In genomic region chr19:45544152-45544924, GRCm38 (mm10) we compare ENCODE assay signal across 8 mouse cellular contexts. TPM values are rescaled to one million over a fixed set of nuclear protein-coding genes. Genes with fewer than 3 reads are reported as not detected.
DNase-seq lines count a peak whose midpoint lies in the region; ATAC-seq and TF ChIP-seq lines count a peak whose summit lies in the region.

No protein-coding gene starts in this region.

- DNase-seq in heart, adult 11 months = peak; percentile 94
- no peak for DNase-seq in heart, adult 9 months (ENCODE audit: low spot score in 2 of 2)
- DNase-seq in MEL (ENCODE audit: low read depth, low spot score) = peak; percentile 88
- DNase-seq in limb, embryonic 11.5 days (ENCODE audit: low spot score) = peak; percentile 38
- no peak for DNase-seq in left cerebral cortex, adult 8-10 months (ENCODE audit: low spot score in 2 of 2)

- no peaks in the 10 kb centered on the region for H3K9me3 ChIP-seq in MEL (replicated peaks; ENCODE audit: insufficient read depth, low read length)
- no peaks in the 10 kb centered on the region for H3K9me3 ChIP-seq in forebrain, embryonic 13.5 days (replicated peaks)
- H3K9me3 ChIP-seq in limb, embryonic 11.5 days (ENCODE audit: control insufficient read depth, low read length) = no peaks in the 10 kb centered on the region
- no peaks in the 10 kb centered on the region for H3K9me3 ChIP-seq in midbrain, embryonic 16.5 days (replicated peaks; ENCODE audit: control insufficient read depth, low read length, poor library complexity, severe bottlenecking)

- no peak for TF ChIP-seq EP300 in MEL (IDR thresholded peaks at IDR 0.05; ENCODE audit: low read depth in 1 of 2, low read length in 2 of 2)

- no peaks in the 10 kb centered on the region for H3K27me3 ChIP-seq in MEL (ENCODE audit: control insufficient read depth in 1 of 2, insufficient read depth in 2 of 2, low read length in 2 of 2)
- peaks cover 71% of the 10 kb centered on the region for H3K27me3 ChIP-seq in forebrain, embryonic 13.5 days
- H3K27me3 ChIP-seq in limb, embryonic 11.5 days (ENCODE audit: control insufficient read depth, insufficient read depth, low read length) = peaks cover 41% of the 10 kb centered on the region
- H3K27me3 ChIP-seq in midbrain, embryonic 16.5 days (ENCODE audit: control insufficient read depth, insufficient read depth, low read depth, low read length) = peaks cover 34% of the 10 kb centered on the region

- WGBS in forebrain, embryonic 13.5 days = 1% methylated on average over 17 of the region's 26 CpGs
- WGBS in limb, embryonic 11.5 days = under 1% methylated on average over 21 of the region's 26 CpGs
- 1% methylated on average over 21 of the region's 26 CpGs for WGBS in midbrain, embryonic 16.5 days

- H3K36me3 ChIP-seq in MEL (ENCODE audit: control insufficient read depth in 1 of 2, insufficient read depth in 2 of 2, low read length in 2 of 2) = peaks cover 0 to 8% of the 10 kb centered on the region in 2 experiments; a peak in 2 of 4 replicates
- H3K36me3 ChIP-seq in forebrain, embryonic 13.5 days (ENCODE audit: poor library complexity, severe bottlenecking) = no peaks in the 10 kb centered on the region
- H3K36me3 ChIP-seq in limb, embryonic 11.5 days (ENCODE audit: control insufficient read depth, insufficient read depth, low read length) = no peaks in the 10 kb centered on the region
- no peaks in the 10 kb centered on the region for H3K36me3 ChIP-seq in midbrain, embryonic 16.5 days (ENCODE audit: control insufficient read depth, insufficient read depth, low read length)

- peak in 1 of 2 experiments; percentile 39; a peak in 1 of 4 replicates for TF ChIP-seq POLR2A in MEL (IDR thresholded peaks at IDR 0.05; ENCODE audit: control insufficient read depth in 1 of 2, insufficient read depth in 1 of 2, low read depth in 1 of 2, low read length in 2 of 2, poor library complexity in 1 of 2)

- TF ChIP-seq RAD21 in MEL (IDR thresholded peaks at IDR 0.05; ENCODE audit: low read depth, low read length) = no peak

- peak overlapping the region; percentile 69 for H3K4me2 ChIP-seq in forebrain, embryonic 13.5 days
- peak overlapping the region; percentile 74 for H3K4me2 ChIP-seq in limb, embryonic 11.5 days (ENCODE audit: low read depth, severe bottlenecking)
- peak overlapping the region; percentile 82 for H3K4me2 ChIP-seq in midbrain, embryonic 16.5 days (ENCODE audit: low read length)

- H3K4me3 ChIP-seq in MEL (ENCODE audit: control insufficient read depth in 1 of 2, insufficient read depth in 1 of 2, low read depth in 2 of 2, low read length in 2 of 2) = peak overlapping the region; percentile 76 to 83
- peak overlapping the region; percentile 34 for H3K4me3 ChIP-seq in forebrain, embryonic 13.5 days
- H3K4me3 ChIP-seq in limb, embryonic 11.5 days (ENCODE audit: low read depth, low read length) = peak overlapping the region; percentile 21
- peak overlapping the region; percentile 34 for H3K4me3 ChIP-seq in midbrain, embryonic 16.5 days (ENCODE audit: low read depth, low read length)

- no peaks in the 10 kb centered on the region; the same call in 1 of the 2 replicates for H3K79me2 ChIP-seq in MEL (ENCODE audit: control insufficient read depth, insufficient read depth, low read length, poor library complexity)

- H3K9ac ChIP-seq in MEL (ENCODE audit: control insufficient read depth, low read depth, low read length, poor library complexity, severe bottlenecking) = peak overlapping the region; percentile 71
- peak overlapping the region; percentile 53; the same call in 1 of the 2 replicates for H3K9ac ChIP-seq in forebrain, embryonic 13.5 days
- peak overlapping the region; percentile 17; the same call in 1 of the 2 replicates for H3K9ac ChIP-seq in limb, embryonic 11.5 days (ENCODE audit: low read length)
- H3K9ac ChIP-seq in midbrain, embryonic 16.5 days (ENCODE audit: low read depth, low read length) = peak overlapping the region; percentile 54; the same call in 1 of the 2 replicates

- H3K4me1 ChIP-seq in MEL (ENCODE audit: control insufficient read depth in 1 of 2, insufficient read depth in 2 of 2, low read length in 2 of 2) = peaks cover 7 to 20% of the 10 kb centered on the region in 2 experiments
- peaks cover 26% of the 10 kb centered on the region for H3K4me1 ChIP-seq in forebrain, embryonic 13.5 days
- H3K4me1 ChIP-seq in limb, embryonic 11.5 days (ENCODE audit: control insufficient read depth, insufficient read depth, low read length) = peaks cover 14% of the 10 kb centered on the region
- peaks cover 10% of the 10 kb centered on the region for H3K4me1 ChIP-seq in midbrain, embryonic 16.5 days (ENCODE audit: control insufficient read depth, insufficient read depth, low read length)

- no peak; a peak in 1 of 6 replicates for TF ChIP-seq CTCF in MEL (IDR thresholded peaks at IDR 0.05 in 2 of 3, conservative IDR thresholded peaks at IDR 0.05 in 1 of 3; ENCODE audit: control insufficient read depth in 1 of 3, insufficient read depth in 1 of 3, low read depth in 2 of 3, low read length in 3 of 3, poor library complexity in 1 of 3, severe bottlenecking in 1 of 3)

- peak overlapping the region; percentile 17; the same call in 1 of the 2 replicates for H3K27ac ChIP-seq in MEL (ENCODE audit: control insufficient read depth, low read depth, low read length)
- no peak overlapping the region for H3K27ac ChIP-seq in forebrain, embryonic 13.5 days
- no peak overlapping the region for H3K27ac ChIP-seq in limb, embryonic 11.5 days (replicated peaks; ENCODE audit: low read depth, low read length)
- no peak overlapping the region for H3K27ac ChIP-seq in midbrain, embryonic 16.5 days (ENCODE audit: low read length)

- no peak for ATAC-seq in forebrain, embryonic 13.5 days
- no peak for ATAC-seq in limb, embryonic 11.5 days (ENCODE audit: insufficient number of reproducible peaks, low FRiP score, low TSS enrichment, low read depth)
- ATAC-seq in midbrain, embryonic 16.5 days = no peak
- no peak for ATAC-seq in megakaryocyte-erythroid progenitor cell, adult 5-6 weeks (replicated peaks; ENCODE audit: low FRiP score, low TSS enrichment, poor library complexity, severe bottlenecking)

TF ChIP-seq in MEL, 35 proteins besides CTCF, POLR2A, EP300 and RAD21:
- TF ChIP-seq ELF1 (IDR thresholded peaks at IDR 0.05; ENCODE audit: low read depth, low read length) (0 out of 2 replicates have a peak, but pooled peaks have one; percentile 40), JUND (IDR thresholded peaks at IDR 0.05; ENCODE audit: low read depth, low read length) (no peak), TAL1 (IDR thresholded peaks at IDR 0.05; ENCODE audit: low read length) (no peak), TCF12 (IDR thresholded peaks at IDR 0.05; ENCODE audit: low read depth, low read length) (peak; percentile 18; the same call in 1 of the 2 replicates), MAZ (IDR thresholded peaks at IDR 0.05; ENCODE audit: low read depth, low read length) (peak; percentile 80), CHD1 (IDR thresholded peaks at IDR 0.05; ENCODE audit: low read depth, low read length) (no peak), ETS1 (IDR thresholded peaks at IDR 0.05; ENCODE audit: low read depth, low read length) (peak; percentile 64), MXI1 (IDR thresholded peaks at IDR 0.05; ENCODE audit: low read depth, low read length) (peak; percentile 61; the same call in 1 of the 2 replicates), MAX (IDR thresholded peaks at IDR 0.05; ENCODE audit: low read length) (no peak; the same call in 1 of the 2 replicates), GABPA (IDR thresholded peaks at IDR 0.05; ENCODE audit: low read depth, low read length) (no peak), MEF2A (IDR thresholded peaks at IDR 0.05; ENCODE audit: extremely low read depth, insufficient replicate concordance, low read depth, low read length, poor library complexity, severe bottlenecking) (no peak), TBP (IDR thresholded peaks at IDR 0.05; ENCODE audit: low read depth, low read length) (peak; percentile 44; the same call in 1 of the 2 replicates), CHD2 (IDR thresholded peaks at IDR 0.05; ENCODE audit: low read length) (peak; percentile 54; the same call in 1 of the 2 replicates), NRF1 (IDR thresholded peaks at IDR 0.05; ENCODE audit: insufficient read depth, low read depth, low read length, poor library complexity, severe bottlenecking) (no peak), ZKSCAN1 (IDR thresholded peaks at IDR 0.05; ENCODE audit: low read depth, low read length) (no peak), ZC3H11A (IDR thresholded peaks at IDR 0.05; ENCODE audit: low read depth, low read length) (no peak), SIN3A (IDR thresholded peaks at IDR 0.05; ENCODE audit: low read length) (peak; percentile 54; the same call in 1 of the 2 replicates), NELFE (IDR thresholded peaks at IDR 0.05; ENCODE audit: low read depth, low read length) (peak; percentile 35; the same call in 1 of the 2 replicates), RCOR1 (IDR thresholded peaks at IDR 0.05; ENCODE audit: low read depth, low read length) (peak; percentile 34; the same call in 1 of the 2 replicates)

RNA-seq across cellular contexts. Expression of gene Poll, which starts 16.0 kb away (rescaled TPM):
- 14.9 and 16.4 TPM in 2 replicates for total RNA-seq in MEL (2012; rRNA removed)
- polyA plus RNA-seq in MEL (2012; ENCODE audit: insufficient read depth in 1 of 2, insufficient read length in 2 of 2, low read depth in 1 of 2, low replicate concordance in 2 of 2, missing spikeins in 1 of 2) = 10 to 100 TPM in 1 of 2 experiments, not detected in 1; 19.0 TPM
- 16.2 and 16.7 TPM in 2 replicates for polyA plus RNA-seq in forebrain, embryonic 13.5 days (2015; fragmentation: Nextera tagmentation; extraction: Ambion mirVana)
- polyA plus RNA-seq in limb, embryonic 11.5 days (2014; fragmentation: Nextera tagmentation; extraction: Ambion mirVana) = 19.7 and 21.4 TPM in 2 replicates
- 12.7 and 13.3 TPM in 2 replicates for polyA plus RNA-seq in midbrain, embryonic 16.5 days (2015; fragmentation: Nextera tagmentation; extraction: Ambion mirVana)
- 10 to 100 TPM in 2 of 4 experiments, 1 to 10 TPM in 2; 9.3 to 11.4 (median 10.6) TPM for total RNA-seq in left cerebral cortex, adult 8-10 months (2022)
- 8.6 and 10.2 TPM in 2 replicates for total RNA-seq in megakaryocyte-erythroid progenitor cell, adult 5-6 weeks (2014; fragmentation: Nextera tagmentation)
- 5.4 and 10.3 TPM in 2 replicates for total RNA-seq in megakaryocyte-erythroid progenitor cell, adult 5-6 weeks (2017)

RNA-seq across cellular contexts. Expression of gene Gm17018, which starts 16.1 kb away (rescaled TPM):
- 31.7 and 34.9 TPM in 2 replicates for total RNA-seq in MEL (2012; rRNA removed)
- 10 to 100 TPM in 1 of 2 experiments, not detected in 1; 62.6 TPM for polyA plus RNA-seq in MEL (2012; ENCODE audit: insufficient read depth in 1 of 2, insufficient read length in 2 of 2, low read depth in 1 of 2, low replicate concordance in 2 of 2, missing spikeins in 1 of 2)
- 44.0 and 48.1 TPM in 2 replicates for polyA plus RNA-seq in forebrain, embryonic 13.5 days (2015; fragmentation: Nextera tagmentation; extraction: Ambion mirVana)
- polyA plus RNA-seq in limb, embryonic 11.5 days (2014; fragmentation: Nextera tagmentation; extraction: Ambion mirVana) = 51.6 and 52.0 TPM in 2 replicates
- 66.9 and 75.8 TPM in 2 replicates for polyA plus RNA-seq in midbrain, embryonic 16.5 days (2015; fragmentation: Nextera tagmentation; extraction: Ambion mirVana)
- total RNA-seq in left cerebral cortex, adult 8-10 months (2022) = 10 to 100 TPM; 60.3 to 75.7 (median 69.0) TPM
- 22.0 and 30.6 TPM in 2 replicates for total RNA-seq in megakaryocyte-erythroid progenitor cell, adult 5-6 weeks (2014; fragmentation: Nextera tagmentation)
- total RNA-seq in megakaryocyte-erythroid progenitor cell, adult 5-6 weeks (2017) = 17.5 and 23.1 TPM in 2 replicates

Comparison
In these comparisons a context has a peak if more than half of its experiments do, and no peak if none do; other contexts are left out.
1. DNase-seq: peak in heart, adult 11 months (single experiment), MEL (single experiment) and limb, embryonic 11.5 days (single experiment); none in heart, adult 9 months (0 of 2) and left cerebral cortex, adult 8-10 months (0 of 2).
2. H3K4me3 ChIP-seq: peak in every context shown above with its lines; median percentile 80 in MEL; 34 in forebrain, embryonic 13.5 days; 34 in midbrain, embryonic 16.5 days; 21 in limb, embryonic 11.5 days.
3. H3K9ac ChIP-seq: peak in every context shown above with its lines; median percentile 71 in MEL; 54 in midbrain, embryonic 16.5 days; 53 in forebrain, embryonic 13.5 days; 17 in limb, embryonic 11.5 days.
4. Peak in every context shown above with its lines, with median percentiles within 50 percentile points of each other: H3K4me2 ChIP-seq.